Mouse (Mus musculus) embryo, embryonic 11.5 days (tissue): ENCODE data around the gene Cdk2ap2.
"Not testable (repeated sequence)": the region's sequence is repeated elsewhere in the genome, so short reads cannot be mapped to it uniquely, and the experiment has no call there.

Experiments used
- DNase-seq: peaks from one replicate; pipeline ENCODE4 v3.0.0-alpha.2; 2012; ENCODE audit warnings: low read depth, low spot score

Gene Cdk2ap2

DNA sequence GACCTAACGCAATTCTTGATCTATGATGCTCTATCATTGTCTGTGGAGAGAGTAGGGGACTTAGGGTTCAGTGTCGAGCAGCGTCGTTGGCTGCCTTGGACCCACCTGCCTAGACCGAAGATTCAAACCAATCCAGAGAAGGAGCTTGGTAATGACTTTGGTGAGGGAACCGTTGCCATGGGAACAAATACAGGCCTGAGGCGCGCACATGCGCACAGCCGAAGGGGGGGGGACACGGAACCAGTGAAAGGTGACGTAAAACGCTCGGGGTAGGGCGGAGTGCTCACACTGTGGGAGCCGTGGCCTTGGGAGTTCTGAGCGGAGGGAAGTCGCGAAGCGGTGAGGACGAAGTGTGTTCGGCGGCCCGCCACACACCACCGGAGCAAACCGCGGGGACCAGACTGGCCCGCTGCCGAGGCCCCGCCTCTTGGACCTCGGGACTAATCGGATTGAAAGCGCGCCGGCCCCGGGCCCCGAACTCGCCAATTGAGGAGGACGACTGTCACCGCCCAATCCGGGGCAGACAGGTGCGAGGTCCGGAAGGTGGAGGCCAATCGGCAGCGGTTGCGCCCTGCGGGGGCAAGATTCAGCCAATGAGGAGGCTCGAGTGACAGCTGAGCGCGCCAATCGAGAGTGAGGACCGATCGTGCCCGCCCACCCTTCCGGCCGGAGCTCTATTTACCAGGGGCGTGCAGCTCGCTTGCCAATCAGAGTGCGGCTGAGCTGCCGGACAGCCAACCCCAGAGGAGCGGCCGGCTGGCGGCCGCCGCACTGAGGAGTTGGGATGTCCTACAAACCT lies at the start of gene Cdk2ap2:
Cdk2ap2 (plus strand) TSS at position 541 of the 799 bp plus-strand sequence.
- peak; percentile 96 for DNase-seq

DNA sequence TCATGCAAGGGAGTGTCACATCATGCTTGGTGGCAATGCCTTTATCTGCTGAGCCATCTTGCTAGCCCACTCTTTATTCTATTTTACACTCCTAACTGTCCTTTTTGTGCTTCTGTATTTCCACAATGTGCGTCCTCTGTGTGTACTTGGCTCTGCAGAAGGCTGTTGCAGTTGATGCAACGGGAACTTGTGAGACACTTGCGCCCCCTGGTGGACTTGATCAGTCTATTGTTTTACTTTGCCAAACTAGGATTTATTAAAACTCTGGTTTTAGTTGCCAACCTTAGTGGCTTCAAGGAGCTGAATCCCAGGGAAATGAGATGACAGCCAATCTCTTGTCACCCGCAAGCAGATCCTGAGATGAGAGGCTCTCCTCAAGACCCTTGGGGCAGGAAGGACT lies 49.1 kb upstream of the Cdk2ap2 start:
- peak; percentile 72 for DNase-seq

DNA sequence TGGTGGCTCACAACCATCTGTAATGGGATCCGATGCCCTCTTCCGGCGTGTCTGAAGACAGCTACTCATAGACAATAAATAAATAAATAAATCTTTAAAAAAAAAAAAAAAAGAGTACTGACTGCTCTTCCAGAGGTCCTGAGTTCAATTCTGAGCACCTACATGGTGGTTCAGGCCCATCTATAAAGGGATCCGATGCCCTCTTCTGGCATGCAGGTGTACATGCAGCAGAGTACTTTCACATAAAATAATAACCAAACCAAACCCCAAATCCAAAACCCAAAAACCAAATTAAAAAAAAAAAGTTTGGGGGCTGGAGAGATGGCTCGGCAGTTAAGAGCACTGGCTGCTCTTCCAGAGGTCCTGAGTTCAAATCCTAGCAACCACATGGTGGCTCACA lies 47.9 kb upstream of the Cdk2ap2 start:
- DNase-seq: not testable (repeated sequence)

DNA sequence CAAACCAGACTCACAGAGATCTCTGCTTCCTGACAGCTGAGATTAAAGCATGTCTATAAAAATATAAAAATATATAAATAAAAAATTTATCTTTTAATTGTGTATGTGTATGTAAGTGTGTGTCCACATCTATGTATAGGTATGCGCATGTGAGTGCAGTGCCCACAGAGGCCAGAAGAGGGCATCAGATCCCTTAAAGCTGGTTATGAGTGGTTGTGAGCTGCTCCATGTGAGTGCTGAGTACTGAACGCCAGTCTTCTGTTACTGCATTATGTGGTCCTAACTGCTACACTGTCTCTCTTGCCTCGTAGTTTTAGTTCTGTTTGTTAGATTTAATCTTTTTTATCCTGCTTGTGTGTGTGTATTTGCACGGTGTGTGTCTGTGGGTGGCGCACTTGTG lies 46.0 kb upstream of the Cdk2ap2 start:
- DNase-seq: no peak

DNA sequence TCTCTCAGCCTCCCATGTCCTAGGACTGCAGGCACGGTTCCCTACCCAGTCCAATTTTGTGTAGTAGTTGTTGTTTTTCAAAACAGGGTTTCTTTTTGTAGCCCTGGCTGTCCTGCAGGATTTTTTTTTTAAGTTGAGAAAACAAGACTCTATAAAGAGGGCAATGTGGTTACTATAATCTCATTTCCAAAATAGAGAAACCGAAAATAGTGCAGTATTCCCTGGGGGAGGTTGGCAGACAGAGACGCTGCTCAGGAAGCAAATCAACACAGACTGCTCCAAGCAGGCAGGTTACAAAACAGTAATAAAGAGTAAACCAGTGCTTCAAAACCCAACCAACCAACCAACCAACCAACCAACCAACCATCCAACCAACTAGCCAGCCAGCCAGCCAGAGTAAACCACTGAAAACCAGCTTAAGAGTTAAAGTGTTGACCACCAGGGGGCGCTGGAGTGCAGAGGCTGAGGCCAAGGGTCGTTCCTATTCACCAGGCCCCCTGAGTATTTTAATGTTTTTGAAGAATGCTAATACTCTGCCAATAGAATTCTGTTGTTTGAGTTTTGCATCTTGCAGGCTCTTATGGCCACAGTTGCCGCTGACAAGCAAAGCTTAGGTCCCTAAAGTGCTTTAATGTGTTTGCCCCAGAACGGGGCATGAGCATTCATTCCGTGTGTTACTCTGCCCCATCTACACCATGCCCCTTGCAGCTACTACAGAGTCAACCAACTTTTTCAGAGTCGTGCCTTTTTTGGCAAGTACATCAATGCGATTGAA lies 45.1 kb upstream of the Cdk2ap2 start:
- DNase-seq: peak; percentile 45

DNA sequence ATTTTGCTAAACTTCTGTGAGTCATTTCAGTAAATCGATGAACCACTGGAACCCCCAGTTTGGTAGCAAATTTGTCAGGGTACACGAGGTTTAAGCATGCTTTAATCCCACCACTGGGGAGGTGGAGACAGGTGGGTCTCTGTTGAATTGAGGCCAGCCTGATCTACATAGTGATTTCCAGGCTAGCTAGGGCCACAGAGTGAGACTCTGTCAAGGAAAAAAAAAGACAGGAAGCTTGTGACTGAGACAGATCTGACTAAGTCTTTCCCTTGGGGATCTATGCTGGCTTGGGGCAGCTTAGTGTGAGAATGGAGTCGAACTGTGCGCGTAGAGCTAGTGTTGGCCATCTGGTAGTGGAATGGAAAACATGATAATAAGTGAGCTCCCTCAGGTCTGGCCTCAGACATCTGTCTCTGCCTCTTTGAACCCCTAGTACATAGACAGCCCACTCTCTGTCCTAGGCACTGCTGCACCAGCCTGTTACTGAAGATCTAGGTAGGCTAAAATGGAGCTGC lies 44.4 kb upstream of the Cdk2ap2 start:
- no peak for DNase-seq

DNA sequence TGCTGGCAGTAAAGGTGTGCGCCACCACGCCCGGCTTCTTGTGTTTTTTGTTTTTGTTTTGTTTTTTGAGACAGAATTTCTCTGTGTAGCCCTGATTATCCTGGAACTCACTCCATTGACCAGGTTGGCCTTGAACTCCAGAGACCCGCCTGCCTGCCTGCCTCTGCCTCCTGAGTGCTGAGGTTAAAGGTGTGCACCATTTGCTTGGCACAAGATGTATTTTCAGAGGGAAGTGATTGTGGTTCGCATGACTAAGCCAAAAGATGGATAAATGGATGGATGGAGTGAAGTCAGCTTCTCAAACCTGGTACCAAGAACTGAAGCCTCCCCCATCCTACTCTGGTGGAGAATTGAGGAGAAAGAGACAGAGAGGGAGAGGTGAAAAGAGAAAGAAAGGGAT lies 42.4 kb upstream of the Cdk2ap2 start:
- DNase-seq: no peak

DNA sequence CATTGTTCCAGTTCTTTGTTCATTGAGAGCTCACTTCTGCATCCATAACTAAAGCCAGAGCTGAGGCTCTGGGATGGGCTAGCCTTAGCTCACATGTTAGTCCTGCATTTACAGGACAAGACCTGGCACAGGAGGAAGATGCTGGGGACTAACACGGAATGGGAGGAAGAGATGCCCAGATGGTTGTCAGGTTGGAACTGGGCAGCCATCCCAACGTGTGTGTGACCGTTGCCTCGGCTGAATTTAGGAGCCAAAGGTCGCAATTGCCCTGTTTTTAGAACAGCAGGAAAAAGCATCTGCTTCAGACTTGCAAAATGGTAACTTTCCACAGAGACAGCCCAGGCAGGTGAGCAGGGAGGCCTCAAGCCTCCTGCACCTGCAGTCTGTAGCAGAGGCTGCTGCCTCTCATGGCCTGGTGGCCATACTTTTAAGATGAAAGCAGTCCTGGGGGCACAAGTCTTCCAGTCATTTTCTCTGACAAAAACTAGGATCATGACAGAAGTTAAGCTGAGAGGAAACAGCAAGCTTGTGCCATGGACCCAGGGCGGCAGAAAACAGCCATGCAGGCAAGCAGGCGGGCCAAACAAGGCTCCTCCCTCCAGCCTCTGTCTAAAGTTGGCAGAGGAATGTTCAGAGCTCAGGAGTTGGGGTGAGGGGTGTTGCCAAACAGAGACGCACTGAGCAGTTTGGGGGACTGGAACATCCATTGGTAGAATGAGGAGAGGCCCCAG lies 41.6 kb upstream of the Cdk2ap2 start:
- DNase-seq: no peak

DNA sequence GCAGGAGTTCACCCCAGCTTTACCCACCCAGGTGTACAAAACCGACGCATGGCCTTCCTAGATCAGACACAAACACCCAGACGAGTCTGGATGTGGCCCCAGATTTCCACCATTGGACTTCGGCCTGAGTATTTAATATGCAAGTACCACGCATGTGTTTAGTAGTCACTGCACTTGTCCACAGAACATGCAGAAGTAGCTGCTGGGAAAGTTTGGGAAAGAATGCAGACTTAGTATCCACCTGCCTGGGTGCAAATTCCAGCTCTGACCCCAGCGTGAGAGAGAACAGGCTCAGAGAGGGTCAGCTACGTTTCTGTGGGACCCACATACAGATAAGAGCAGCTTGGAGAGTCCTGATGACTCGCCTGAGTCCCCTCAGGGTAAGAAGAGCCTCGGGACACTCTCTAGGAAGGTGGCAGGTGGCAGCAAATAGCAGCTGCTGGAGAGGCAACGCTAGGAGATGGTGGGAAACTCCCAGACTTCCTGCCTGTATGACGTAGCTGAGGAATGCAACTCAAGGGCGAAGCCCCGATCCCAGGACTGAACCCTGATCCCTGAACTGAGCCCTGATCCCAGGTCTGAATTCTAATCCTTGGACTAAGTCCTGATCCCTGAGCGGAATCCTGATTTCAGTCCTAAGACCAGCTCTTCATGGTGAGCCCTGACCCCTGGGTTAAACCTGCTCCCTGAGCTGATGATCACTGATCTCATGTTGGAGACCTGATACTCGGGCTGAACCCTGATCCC lies 40.9 kb upstream of the Cdk2ap2 start:
- no peak for DNase-seq

DNA sequence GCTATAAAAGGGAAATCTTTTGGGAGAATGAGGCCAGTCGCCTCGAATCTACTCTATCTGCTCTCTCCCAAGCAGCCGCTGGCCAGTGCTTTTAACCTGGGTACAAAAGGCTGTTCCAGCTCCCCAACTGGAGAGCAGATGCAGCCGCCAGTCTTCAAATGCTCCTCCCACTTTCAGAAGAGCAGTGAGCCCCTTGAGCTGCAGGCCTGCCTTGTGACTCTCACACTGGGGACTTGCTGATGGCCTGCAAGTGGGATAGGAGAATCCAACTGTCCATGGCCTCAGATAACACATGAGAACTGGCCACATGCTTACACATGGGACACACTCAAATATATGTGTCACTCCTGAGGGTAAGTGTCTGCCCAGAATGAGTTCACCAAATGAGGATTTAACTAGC lies 40.3 kb upstream of the Cdk2ap2 start:
- DNase-seq: no peak

DNA sequence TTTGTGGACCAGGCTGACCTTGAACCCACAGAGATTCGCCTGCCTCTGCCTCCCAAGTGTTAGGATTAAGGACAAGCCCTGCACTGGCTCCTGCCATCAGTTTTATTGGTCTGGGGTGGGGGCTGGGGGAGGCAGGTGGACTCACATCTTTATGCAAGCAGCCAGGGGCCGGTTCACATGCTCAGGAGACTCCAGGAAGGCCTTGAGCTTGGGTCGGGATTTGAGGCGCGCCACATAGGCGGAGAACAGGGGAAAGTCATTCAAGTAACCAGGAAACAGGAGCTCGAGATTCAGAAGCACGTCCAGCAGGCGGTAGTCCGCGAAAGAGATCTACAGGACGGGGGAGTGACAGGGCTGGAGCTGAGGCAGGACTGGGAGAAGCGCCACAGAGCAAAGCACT lies 39.6 kb upstream of the Cdk2ap2 start:
- DNase-seq: no peak

DNA sequence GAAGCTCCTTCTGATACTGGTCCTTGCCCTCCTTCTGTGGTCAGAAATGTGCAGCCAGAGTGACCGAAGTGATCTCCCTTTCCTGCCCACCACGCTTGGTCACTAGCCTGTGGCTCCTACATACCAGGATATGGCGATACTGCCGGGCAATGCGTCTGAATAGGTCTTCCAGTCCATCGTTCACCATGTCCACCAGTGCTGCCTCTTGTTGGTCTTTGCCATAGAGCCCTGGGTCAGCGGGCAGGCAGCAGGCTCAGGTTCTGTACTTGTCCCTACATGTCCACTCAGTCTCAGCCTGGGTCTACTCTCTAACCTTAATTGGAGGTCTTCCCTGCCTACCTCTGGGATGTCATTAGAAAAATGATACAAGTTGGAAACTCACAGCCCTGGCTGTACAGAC lies 39.0 kb upstream of the Cdk2ap2 start:
- DNase-seq: no peak

DNA sequence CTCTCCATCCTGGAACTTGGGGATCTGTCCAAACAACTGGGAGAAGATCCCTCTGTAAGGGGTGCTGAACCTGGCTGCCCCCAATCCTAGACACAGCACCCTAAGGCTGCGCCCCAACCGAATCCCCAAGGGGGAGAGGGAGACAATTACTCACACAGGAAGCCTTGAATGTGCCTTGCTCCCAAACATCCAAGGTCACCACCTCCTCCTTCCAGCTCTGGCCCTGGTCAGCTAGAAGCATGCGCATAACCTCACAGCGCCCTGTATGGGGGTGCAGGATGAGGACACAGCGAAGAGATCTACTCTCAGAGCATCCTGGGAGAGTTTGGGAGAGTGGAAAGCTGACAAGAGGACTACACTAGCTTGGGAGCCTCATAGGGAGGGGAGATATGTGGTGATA lies 38.4 kb upstream of the Cdk2ap2 start:
- DNase-seq: no peak

DNA sequence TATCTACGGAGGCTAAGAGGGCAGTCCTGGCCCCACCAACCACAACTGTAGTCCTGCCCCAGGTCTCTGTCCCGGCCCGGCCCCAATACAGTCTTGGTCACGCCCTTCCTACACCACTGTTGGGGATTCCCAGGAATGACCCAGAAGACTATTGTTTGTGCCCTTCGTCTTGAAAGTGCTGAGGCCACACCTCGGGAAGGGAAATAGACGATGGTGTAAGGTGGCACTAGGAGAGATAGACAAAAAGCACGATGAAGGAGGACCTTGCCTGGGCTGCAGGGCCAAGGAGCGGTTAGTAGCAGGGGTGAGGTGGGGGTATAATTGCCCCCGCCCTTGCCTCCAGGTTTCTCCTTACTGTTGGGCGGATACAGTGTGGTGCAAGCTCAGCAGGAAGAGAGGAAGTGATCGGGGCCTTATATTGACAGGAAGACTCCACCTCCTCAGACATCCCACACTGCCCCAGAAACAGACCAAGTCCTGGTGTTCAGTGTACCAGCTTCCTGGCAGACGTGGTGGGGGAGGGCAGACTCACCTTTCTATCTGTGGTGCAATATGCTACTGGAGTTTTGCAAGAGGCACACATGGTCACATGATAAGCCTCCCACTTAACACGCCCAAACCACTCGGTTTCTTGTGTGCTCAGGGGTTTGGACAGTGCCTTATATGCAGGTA lies 37.8 kb upstream of the Cdk2ap2 start, which contains the start of gene Gstp3:
Gstp3 (minus strand) TSS at position 501 of the 672 bp plus-strand sequence.
- no peak for DNase-seq

DNA sequence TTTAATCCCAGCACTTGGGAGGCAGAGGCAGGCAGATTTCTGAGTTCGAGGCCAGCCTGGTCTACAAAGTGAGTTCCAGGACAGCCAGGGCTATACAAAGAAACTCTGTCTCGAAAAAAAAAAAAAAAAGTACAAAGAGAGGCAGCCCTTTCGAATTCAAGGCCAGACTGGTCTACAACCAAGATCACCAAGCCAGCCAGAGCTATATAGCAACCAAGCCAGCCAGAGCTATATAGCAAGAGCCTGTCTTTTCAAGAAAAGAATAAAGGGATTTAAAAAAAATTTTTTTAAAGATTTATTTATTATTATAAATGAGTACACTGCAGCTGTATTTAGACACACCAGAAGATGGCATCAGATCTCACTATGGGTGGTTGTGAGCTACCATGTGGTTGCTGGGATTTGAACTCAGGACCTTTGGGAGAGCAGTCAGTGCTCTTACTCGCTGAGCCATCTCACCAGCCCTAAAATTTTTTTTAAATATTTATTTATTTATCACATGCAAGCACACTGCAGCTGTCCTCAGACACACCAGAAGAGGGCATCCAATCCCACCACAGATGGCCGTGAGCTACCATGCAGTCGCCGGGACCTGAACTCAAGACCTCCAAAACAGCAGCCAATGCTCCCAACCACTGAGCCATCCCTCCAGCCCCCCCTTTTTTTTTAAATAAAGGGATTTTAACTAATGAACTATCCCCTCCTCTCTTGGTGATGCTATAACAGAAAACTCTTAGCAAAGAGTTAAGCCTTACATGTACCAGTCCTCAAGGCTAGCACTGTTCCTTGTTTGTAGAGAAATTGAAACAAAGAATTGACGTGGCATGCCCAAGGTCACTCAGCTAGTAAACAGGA lies 36.7 kb upstream of the Cdk2ap2 start:
- DNase-seq: not testable (repeated sequence)

DNA sequence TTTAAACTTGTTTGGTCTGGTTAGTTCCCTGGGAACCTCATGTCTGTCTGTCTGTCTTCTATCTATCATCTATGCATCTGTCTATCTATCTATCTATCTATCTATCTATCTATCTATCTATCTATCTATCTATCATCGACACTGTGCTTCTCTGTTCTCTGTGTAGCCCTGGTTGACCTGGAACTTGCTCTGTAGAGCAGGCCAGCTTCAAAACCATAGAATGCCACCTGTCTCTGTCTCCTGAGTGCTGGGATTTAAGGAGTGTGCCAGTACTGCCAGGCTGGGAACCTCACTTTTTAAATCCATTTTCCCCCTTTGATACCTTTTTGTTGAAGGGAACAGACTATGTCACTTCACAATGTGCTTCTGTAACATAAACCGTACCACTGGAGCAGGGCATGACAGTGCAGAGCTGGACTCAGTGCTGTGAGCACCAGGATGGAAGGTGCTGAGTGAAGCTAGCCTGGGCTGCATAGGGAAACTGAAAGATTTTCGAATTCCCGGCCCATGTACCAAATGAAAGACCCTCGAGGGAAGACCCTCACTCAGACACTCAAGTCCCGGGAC lies 36.0 kb upstream of the Cdk2ap2 start:
- no peak for DNase-seq

DNA sequence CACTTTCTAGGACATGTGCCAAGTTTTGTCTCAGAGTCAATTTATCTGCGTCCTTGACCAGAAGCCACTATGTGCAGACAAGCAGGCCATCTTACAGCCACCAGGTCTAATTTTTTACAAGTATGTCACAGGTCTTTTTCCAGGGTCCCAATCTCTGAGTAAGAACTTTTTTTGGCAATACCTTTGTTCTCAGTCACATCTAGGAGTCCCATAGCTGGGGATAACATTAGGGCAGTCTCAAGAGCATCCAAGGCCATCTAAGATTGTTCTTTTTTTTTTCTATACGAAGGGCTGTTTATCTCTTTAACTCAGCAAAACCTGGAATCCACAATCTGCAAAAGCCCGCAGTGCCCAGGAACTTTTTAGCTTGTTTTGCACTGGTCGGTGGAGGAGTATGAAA lies 33.6 kb upstream of the Cdk2ap2 start:
- DNase-seq: not testable (repeated sequence)

DNA sequence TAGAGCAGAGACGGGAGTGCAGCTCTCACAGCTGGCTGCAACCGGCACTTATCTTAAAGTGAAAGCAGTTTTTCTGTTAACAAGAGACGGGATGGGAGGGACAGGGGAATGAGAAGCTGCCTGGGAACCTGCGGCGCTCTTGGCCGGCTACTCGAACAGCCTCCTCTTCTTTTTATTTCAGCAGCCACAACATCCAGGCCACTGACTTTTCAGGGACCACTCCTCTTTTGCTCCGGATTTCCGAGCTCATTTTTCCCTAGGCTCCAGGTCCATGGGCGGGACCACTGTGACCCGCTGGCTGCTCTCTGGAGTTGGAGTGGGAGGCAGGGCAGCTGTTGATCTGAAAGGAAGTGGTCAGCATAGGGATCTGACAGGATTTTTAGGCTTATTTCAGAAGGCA lies 32.5 kb upstream of the Cdk2ap2 start:
- not testable (repeated sequence) for DNase-seq

DNA sequence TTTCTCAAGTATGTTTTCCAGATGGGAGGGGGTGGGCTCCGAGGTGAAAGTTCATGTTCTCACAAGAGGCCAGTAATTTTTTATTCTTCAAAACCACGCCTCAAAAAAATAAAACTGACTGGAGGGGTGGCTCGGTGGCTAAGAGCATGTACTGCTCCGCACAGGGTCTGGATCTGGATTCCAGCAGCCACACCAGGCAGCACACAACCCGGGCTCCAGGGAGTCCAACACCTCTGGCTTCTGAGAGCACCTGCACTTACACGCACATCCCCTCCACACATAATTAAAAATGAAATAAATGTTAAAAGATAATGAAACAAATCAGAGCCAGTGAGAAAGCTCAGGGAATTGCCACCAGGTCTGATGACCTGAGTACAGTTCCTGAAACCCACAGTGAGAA lies 30.7 kb upstream of the Cdk2ap2 start:
- no peak for DNase-seq
